Mouse (Mus musculus) heart, postnatal 0 days (tissue): ENCODE measurements at regions not wholly inside any gene's neighbourhood (a gene's known extent, or its start where the extent isn't known, plus 50 kb on each side); places are given as distances from the start of the nearest gene placed in this dataset.

Source experiments
- ATAC-seq: fragments of 200-750 bp; cut with Nextera tagmentation; 2 replicates; pipeline ENCODE4 v1.8.0; 2017; ENCODE audit warnings: low read depth, moderate number of reproducible peaks, moderate library complexity; ENCODE audit not compliant: insufficient read depth
- DNase-seq: peaks from one replicate; pipeline ENCODE4 v3.0.0-alpha.2; 2016; ENCODE audit warnings: low spot score
- H3K27ac ChIP-seq: fragments of 300-500 bp; sonication (generic); 2 replicates; pipeline ENCODE4 v1.5.1; 2014; ENCODE audit warnings: low read depth, mild to moderate bottlenecking
- H3K27me3 ChIP-seq: fragments of 300-500 bp; sonication (generic); 2 replicates; pipeline ENCODE4 v1.6.1; 2014; ENCODE audit warnings: low read length, mixed read lengths; ENCODE audit not compliant: control insufficient read depth, insufficient read depth
- H3K36me3 ChIP-seq: fragments of 300-500 bp; sonication (generic); replicated peaks from 2 replicates; pipeline ENCODE4 v1.6.1; 2014; ENCODE audit warnings: low read length, mixed read lengths; ENCODE audit not compliant: control insufficient read depth, insufficient read depth
- H3K4me1 ChIP-seq: fragments of 300-500 bp; sonication (generic); 2 replicates; pipeline ENCODE4 v1.6.1; 2014; ENCODE audit warnings: antibody characterized with exemption; ENCODE audit not compliant: control insufficient read depth, insufficient read depth
- H3K4me2 ChIP-seq: fragments of 300-500 bp; sonication (generic); 2 replicates; pipeline ENCODE4 v1.6.1; 2014; ENCODE audit warnings: low read depth, mild to moderate bottlenecking, low read length, moderate library complexity
- H3K4me3 ChIP-seq: fragments of 300-500 bp; sonication (generic); 2 replicates; pipeline ENCODE4 v1.5.1; 2014; ENCODE audit warnings: low read depth, low read length
- H3K9ac ChIP-seq: fragments of 300-500 bp; sonication (generic); replicated peaks from 2 replicates; pipeline ENCODE4 v1.6.1; 2014; ENCODE audit warnings: low read depth, low read length, mixed read lengths
- H3K9me3 ChIP-seq: fragments of 300-500 bp; sonication (generic); replicated peaks from 2 replicates; pipeline ENCODE4 v1.6.1; 2016; ENCODE audit warnings: low read length; ENCODE audit not compliant: control insufficient read depth
- CTCF ChIP-seq: IDR thresholded peaks from 2 replicates; pipeline ENCODE4 v1.5.1; 2016; ENCODE audit warnings: antibody characterized with exemption, control low read depth, low read depth
- EP300 ChIP-seq: IDR thresholded peaks from 2 replicates; pipeline ENCODE4 v1.6.1; 2016; ENCODE audit warnings: antibody characterized with exemption, low read depth
- WGBS: fragments of 180-500 bp; shearing (Covaris S2); extraction: QIAGEN DNeasy Blood & Tissue Kit; methylation state at CpG from one replicate; pipeline ENCODE4 v1.1.7; 2014; 5-methylcytosine and 5-hydroxymethylcytosine counted together

DNA sequence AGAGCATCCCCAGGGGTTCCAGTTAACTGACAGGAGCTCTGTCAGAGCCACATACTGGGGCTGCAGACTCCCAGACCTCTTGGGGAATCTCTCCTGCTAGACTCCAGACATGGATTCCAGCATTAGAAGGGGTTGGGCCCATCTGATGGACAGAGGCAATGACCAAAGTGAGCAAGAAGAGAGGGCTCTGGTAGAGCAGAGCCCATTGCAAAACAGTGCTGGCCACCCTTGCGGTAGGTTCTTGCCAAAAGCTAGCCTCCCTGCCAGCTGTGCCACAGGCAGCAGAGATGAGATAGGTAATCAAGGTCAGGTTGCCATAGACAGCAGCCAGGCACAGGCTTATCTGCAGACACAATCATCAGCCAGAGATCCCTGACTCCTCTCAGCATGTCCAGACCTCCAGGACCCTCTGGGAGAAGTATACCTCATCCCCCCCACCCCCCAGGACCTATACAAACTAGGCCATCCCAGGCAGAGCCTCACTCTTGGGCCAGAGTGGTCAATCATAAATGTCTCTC, 151.1 kb upstream of the Cdh4 start:
- no peak overlapping the region for H3K9ac ChIP-seq
- no peaks in the 10 kb centered on the region for H3K4me1 ChIP-seq
- 88% methylated on average over 1 of the region's 1 CpGs for WGBS
- H3K27me3 ChIP-seq = no peaks in the 10 kb centered on the region
- H3K27ac ChIP-seq = no peak overlapping the region
- no peaks in the 10 kb centered on the region for H3K36me3 ChIP-seq
- no peak overlapping the region for H3K4me2 ChIP-seq
- DNase-seq (no peak), ATAC-seq (no peak)
- H3K4me3 ChIP-seq = no peak overlapping the region
- no peak for TF ChIP-seq CTCF
- no peak for TF ChIP-seq EP300
- H3K9me3 ChIP-seq = no peaks in the 10 kb centered on the region

DNA sequence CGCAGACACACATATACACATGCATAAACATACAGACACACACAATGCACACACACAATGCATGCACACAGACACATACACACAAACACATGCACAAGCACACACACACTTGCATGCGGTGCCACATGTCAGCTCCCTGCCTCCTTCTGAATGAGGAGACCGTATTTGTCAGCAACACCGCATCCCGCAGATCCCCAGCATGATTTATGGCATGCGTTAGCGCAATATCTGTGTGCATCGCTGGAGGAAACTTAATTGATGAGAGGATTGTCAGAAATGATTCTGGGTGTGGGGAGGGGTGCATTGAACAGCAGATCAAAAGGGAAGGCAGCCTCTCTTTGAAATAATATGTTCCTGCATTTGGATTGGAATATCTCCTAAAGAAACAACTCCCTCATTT, 150.3 kb upstream of the Cdh4 start:
- Histone ChIP-seq H3K27ac (no peak overlapping the region), H3K4me1 (no peaks in the 10 kb centered on the region), H3K9me3 (no peaks in the 10 kb centered on the region), H3K27me3 (no peaks in the 10 kb centered on the region), H3K36me3 (no peaks in the 10 kb centered on the region), H3K4me2 (no peak overlapping the region), H3K9ac (no peak overlapping the region), H3K4me3 (no peak overlapping the region)
- DNase-seq (no peak), ATAC-seq (no peak)
- no peak for TF ChIP-seq CTCF
- TF ChIP-seq EP300 = no peak
- WGBS = 86% methylated on average over 8 of the region's 8 CpGs

DNA sequence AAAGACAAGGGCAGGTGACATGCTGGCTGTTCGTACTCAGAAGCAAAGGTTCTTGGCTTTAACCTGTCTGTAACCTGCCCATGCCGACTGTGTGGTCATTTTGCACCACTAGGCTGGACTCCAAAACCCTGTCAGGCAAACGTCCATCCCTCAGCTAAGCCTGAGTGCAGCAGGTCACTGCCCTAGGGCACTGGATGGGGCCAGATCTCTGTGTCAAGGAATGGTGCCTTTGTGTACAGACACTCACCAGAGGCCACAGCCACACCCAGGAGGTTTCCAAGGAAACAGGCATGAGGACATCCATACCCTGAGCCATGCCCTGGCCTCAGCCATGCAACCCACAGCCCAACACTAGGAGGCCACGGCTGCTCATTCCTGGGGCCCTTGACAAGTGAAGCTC, 149.7 kb upstream of the Cdh4 start:
- Histone ChIP-seq H3K4me3 (no peak overlapping the region), H3K36me3 (no peaks in the 10 kb centered on the region), H3K27me3 (no peaks in the 10 kb centered on the region), H3K27ac (no peak overlapping the region), H3K9me3 (no peaks in the 10 kb centered on the region), H3K9ac (no peak overlapping the region), H3K4me1 (no peaks in the 10 kb centered on the region), H3K4me2 (no peak overlapping the region)
- ATAC-seq (no peak), DNase-seq (no peak)
- 56% methylated on average over 4 of the region's 4 CpGs for WGBS
- TF ChIP-seq EP300 (no peak), CTCF (no peak)

DNA sequence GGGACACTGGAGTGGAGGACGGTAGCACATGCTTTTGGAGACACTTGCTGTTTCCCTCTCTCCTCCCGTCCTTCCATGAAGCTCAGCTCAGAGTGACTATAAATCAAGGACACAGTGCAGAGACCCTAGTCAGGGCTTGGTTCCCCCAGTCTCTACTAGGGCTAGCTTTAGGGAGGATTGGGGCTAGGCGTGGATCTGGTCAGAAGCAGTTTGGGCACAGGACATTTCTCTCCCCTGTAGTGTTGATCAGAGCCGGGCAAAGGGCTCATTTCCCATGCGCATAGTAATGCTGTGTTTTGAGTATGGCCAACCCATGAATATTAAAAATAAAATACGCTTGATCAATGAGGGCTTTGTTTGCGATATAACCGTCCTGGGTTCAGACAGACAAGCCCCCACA, 149.1 kb upstream of the Cdh4 start:
- DNase-seq (no peak), ATAC-seq (no peak)
- Histone ChIP-seq H3K4me2 (no peak overlapping the region), H3K9me3 (no peaks in the 10 kb centered on the region), H3K4me1 (no peaks in the 10 kb centered on the region), H3K4me3 (no peak overlapping the region), H3K27ac (no peak overlapping the region), H3K9ac (no peak overlapping the region), H3K36me3 (no peaks in the 10 kb centered on the region), H3K27me3 (no peaks in the 10 kb centered on the region)
- 67% methylated on average over 8 of the region's 8 CpGs for WGBS
- no peak for TF ChIP-seq EP300
- TF ChIP-seq CTCF = no peak

DNA sequence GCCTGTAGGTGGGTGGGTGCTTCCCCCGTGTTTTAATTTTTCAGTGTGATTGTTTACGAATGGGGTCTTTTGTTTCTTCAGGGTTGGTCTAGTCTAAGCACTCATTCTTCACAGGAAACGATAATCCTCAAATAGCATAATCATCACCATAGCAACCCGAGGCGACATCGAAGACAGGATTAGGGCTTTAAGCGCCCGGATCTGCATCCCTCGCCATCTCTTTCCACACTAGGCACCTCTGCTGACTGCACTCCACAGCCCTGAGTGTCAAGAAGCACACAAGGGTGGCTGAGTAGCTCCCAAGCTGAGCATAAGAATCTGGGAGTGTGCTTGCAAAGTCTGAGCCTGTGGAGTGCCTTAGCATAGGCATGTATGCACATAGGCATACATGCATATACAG, 145.2 kb upstream of the Cdh4 start:
- Histone ChIP-seq H3K4me3 (no peak overlapping the region), H3K9me3 (no peaks in the 10 kb centered on the region), H3K27ac (no peak overlapping the region), H3K9ac (no peak overlapping the region), H3K4me2 (no peak overlapping the region), H3K27me3 (no peaks in the 10 kb centered on the region), H3K4me1 (no peaks in the 10 kb centered on the region), H3K36me3 (no peaks in the 10 kb centered on the region)
- 68% methylated on average over 9 of the region's 9 CpGs for WGBS
- DNase-seq = no peak
- ATAC-seq = no peak
- TF ChIP-seq CTCF (no peak), EP300 (no peak)

DNA sequence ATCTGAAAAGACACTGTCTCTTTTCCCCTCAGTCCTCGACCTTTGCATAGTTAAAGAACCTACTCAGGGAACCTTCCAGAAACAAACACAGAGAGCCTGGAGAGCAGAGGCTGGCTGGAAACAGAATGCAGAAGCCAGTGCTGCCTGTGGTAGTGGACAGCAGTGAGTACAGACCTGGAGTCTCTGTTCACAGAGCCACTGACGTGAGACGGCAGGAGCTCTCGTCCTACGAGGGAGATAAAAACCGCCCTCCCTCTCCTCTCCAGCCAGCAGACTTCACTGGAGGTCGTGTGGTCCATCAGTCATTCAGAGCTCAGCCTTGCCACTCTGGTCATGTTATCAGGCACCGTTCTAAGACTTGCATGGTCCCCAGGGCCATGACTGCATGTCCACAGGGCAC, 138.5 kb upstream of the Cdh4 start:
- no peak for TF ChIP-seq EP300
- TF ChIP-seq CTCF = no peak
- WGBS = 16% methylated on average over 8 of the region's 8 CpGs
- no peak overlapping the region for H3K4me2 ChIP-seq
- no peaks in the 10 kb centered on the region for H3K4me1 ChIP-seq
- H3K4me3 ChIP-seq = no peak overlapping the region
- ATAC-seq = no peak
- H3K9me3 ChIP-seq = no peaks in the 10 kb centered on the region
- H3K9ac ChIP-seq = no peak overlapping the region
- no peaks in the 10 kb centered on the region for H3K36me3 ChIP-seq
- H3K27ac ChIP-seq = no peak overlapping the region
- no peaks in the 10 kb centered on the region for H3K27me3 ChIP-seq
- DNase-seq = no peak
